Mouse (Mus musculus): ENCODE measurements at regions not wholly inside any gene's neighbourhood (a gene's known extent, or its start where the extent isn't known, plus 50 kb on each side); places are given as distances from the start of the nearest gene placed in this dataset.

- DNase-seq = no peak
These were observed 579.7 kb downstream of the Plekhb2 start for GRCm38 (mm10) chr1:35429471-35429870.

DNA sequence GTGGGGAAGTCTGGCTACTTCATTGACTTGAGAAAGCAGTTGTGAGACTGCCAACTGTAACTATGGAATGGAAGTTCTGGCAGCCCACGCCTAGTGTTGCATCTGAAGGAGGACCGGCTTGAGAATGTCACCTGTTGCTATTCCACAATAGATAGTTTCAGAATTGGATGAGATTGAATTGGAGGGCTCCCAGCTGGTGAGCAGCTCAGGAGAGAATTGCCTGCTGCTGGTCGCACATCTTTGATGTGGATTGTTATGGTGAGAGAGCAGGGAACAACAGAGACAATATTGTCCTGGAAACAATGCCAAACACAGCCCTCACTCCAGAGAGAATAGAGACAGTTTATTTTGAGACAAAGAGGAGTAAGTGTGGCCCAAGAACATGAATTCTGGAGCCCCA, 585.9 kb downstream of the Plekhb2 start:
- DNase-seq = no peak

- no peak for DNase-seq
These were observed 597.6 kb downstream of the Plekhb2 start for GRCm38 (mm10) chr1:35447345-35447744.

GRCm38 (mm10) chr1:35452441-35453107, 602.8 kb downstream of the Plekhb2 start:
- DNase-seq = no peak

DNA sequence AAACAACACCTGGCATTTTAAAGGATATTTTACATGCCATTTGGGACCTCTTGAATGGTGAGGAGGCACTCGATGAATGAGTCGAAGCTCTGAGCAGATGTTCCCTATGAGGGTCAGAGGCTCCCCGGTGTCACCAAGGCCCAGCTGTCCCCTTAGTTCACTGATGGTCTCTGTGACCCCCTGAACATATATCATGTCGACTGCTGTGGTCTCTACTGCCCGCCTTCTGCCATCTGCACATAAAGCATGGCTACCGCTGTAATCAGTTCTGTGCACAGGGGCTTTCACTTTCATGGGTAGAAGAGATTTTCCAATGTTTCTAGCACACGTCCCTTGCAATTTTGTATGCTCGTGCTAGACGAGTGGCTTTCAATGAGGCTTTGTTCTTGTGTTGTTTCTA, 607.8 kb downstream of the Plekhb2 start:
- no peak for DNase-seq

DNA sequence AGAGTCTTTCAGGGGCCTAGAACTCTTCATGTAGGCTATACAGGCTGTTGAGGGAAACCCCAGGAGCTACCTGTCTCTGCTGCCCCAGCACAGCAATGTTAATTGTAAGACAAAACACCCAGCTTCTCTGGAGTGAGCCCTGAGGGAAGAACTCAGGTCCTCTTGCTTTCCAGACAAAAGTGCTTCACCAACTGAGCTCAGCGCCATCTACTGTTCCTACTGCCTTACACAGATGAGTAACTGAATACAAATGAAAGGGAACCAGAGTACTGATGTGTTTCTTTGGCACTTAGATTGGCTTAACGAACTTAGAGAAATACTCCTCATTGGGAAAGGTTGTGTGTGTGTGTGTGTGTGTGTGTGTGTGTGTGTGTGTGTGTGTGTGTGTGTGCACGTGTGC, 603.1 kb upstream of the Hs6st1 start:
- no peak for DNase-seq

DNA sequence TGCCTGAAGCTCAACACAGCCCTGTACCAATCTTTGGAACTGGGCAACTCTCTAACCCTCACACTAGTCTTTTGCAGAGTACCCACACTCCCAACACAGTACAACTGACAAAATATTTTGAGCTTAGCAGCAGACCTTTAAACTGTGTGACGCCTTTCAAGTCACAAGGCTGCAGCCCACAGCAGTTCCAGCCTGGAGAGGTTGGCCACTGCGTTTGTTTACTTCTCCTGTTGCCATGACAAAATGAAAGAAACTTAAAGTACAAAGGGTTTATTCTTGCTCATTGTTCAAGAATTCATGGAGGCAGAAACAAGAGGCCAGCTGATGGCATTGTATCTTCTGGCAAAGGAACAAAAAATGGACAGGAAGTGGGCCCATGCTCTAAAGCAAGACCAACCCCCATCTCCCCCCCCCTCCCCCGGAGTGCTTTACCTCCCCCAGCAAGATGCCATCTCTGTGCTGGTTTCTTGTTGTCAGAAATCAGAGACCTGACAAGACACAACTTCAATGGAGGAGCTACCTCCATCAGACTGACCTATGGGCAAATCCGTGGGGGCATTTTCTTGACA, 598.9 kb upstream of the Hs6st1 start:
- no peak for DNase-seq

DNA sequence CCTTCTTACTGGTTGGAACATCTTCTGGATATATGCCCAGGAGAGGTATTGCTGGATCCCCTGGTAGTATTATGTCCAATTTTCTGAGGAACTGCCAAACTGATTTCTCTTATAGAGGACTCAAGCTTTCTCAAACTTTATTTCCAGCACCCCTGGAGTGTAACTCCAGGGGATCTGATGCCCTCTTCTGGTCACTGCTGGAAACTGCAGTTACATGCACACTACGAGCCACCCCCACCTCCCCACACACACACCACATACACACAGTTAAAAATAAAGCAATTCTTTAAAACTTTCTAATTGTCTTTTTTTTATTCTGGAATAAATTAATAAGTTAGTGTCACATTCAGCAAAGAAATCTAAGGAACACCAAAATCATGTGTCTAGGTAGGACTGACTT, 589.9 kb upstream of the Hs6st1 start:
- DNase-seq = no peak

DNA sequence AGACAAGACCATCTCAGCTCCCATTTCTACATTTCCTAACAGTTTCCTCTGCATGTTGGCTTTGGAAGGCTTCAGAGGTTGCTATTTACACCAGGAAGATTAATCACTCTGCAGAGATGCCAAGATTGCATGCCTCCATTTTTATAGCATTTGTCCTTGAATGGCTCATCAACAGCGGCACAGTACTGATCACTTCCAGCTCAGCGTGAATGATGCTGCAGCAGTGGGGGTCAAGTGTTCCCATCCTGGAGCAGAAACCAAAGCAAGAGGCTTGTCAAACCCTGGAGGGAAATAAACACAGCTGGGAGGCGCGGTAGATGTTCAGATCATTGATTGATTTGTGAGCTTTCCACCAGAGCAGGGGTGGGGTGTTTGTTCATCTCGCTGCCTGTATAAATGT, 572.2 kb upstream of the Hs6st1 start:
- DNase-seq = no peak

DNA sequence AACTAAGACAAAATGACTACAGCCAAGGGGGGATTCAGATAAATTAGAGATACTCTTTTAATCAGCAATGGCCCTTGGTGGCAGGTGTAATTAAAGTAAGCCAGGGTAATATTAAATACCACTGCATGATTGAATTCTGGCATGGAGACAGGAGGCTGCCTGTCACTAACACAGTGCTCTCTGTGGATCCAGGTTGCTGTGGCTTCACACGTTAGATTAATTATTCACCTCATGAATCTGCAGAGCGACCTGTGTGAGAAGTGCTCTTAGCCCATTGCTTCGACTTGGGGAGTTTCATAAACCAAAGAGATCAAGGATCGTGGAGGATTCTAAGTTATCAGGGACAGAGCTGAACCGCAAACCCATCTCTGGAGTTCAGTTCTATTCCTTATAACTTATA, 545.2 kb upstream of the Hs6st1 start:
- no peak for DNase-seq

GRCm38 (mm10) chr1:35523790-35524362, 544.3 kb upstream of the Hs6st1 start:
- no peak for DNase-seq

GRCm38 (mm10) chr1:35524788-35525187, 543.4 kb upstream of the Hs6st1 start:
- DNase-seq = peak; percentile 7

DNA sequence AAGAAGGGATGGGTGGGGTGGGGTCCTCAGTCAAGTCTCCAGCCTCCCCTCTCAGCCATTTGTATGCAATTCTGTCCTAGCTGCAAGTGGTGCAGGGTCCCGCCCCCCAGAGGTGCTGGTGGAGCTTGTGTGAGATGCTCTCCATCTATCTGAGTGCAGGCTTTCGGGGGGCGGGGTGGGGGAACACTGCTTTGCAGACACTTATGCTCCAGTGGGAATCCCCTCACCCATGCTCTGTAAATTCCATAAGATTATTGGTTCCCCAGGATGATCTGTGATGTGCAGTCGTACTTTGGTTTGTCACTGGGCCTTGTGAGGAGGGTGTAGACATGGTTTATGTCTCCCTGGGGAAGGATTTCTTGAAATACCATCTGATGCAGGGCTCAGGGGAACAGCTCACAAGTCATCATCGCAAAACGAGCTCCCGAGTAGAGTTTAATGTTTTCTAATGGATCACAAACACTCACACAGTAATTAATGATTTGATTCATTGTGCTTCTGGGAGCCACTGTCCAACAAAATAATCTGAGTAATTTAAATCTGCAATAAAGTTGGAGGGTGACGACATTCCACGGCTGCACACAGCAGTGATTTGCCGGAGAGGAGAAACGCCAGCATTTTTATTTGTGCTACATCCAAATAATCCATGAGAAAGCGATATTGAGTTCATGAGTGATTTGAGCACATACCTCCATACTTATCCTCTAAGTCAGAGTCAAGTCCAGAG, 540.3 kb upstream of the Hs6st1 start:
- no peak for DNase-seq

- no peak for DNase-seq
These were observed 532.7 kb upstream of the Hs6st1 start for GRCm38 (mm10) chr1:35535470-35535869.

GRCm38 (mm10) chr1:35536276-35536675, 531.9 kb upstream of the Hs6st1 start:
- DNase-seq = no peak

- no peak for DNase-seq
These were observed 519.4 kb upstream of the Hs6st1 start for GRCm38 (mm10) chr1:35548845-35549244.

- no peak for DNase-seq
These were observed 516.7 kb upstream of the Hs6st1 start for GRCm38 (mm10) chr1:35551503-35551902.

- peak; percentile 27 for DNase-seq
These were observed 505.4 kb upstream of the Hs6st1 start for GRCm38 (mm10) chr1:35562786-35563185.

GRCm38 (mm10) chr1:35575203-35575602, 493.0 kb upstream of the Hs6st1 start:
- no peak for DNase-seq

DNA sequence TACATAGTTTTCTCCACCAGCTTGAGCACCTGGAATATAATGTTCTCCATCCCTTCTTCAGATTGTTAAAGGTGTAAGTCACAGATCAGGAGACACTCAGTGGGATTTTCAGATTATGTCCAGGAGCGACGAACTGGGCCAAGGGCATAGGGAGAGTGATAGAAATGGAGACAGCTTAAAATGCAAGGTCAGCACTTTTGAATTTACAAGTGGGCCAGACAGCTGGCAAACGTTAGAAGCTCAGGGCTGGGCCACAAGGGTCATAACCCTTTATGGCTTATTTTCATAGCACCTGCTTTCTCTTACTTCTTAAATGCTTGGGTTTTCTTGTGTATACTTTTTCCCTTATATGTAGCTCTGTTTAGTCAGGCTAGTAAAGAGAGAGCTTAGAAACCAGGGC, 488.8 kb upstream of the Hs6st1 start:
- no peak for DNase-seq

DNA sequence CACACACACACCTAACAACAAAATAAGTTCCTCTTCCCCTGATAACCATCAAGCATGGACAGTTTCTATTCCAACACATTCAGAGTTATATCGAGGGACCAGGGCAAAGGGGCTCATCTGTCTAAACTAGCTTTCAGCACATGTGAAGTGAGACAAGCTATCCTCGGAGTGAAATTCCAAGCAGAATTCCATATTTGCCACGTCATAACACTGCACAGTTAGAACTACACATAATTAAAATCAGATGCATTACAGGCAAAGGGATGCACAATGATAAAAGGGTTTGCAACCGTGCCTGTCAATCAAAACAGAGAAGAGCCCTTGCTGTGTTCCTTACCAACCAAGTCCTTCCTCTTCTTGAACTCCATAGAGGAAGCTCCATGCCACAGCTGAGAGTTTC, 488.2 kb upstream of the Hs6st1 start:
- DNase-seq = no peak

DNA sequence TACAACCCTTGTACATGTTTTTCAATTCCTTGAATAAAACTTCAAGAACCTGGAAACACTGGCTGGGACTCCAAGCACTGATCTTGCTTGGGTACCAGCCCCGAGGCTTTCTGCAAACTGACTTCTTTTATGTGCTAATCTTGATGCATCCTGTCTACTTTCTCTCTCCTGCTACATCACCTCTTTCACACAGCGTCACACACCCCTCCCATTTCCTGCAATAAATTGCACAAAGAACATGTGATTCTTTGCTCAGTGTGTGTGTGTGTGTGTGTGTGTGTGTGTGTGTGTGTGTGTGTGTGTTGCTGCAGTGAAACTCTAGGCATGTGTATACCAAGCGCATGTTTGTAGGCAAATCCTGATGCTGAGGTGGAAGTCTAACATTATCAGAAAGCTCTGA, 487.7 kb upstream of the Hs6st1 start:
- no peak for DNase-seq

DNA sequence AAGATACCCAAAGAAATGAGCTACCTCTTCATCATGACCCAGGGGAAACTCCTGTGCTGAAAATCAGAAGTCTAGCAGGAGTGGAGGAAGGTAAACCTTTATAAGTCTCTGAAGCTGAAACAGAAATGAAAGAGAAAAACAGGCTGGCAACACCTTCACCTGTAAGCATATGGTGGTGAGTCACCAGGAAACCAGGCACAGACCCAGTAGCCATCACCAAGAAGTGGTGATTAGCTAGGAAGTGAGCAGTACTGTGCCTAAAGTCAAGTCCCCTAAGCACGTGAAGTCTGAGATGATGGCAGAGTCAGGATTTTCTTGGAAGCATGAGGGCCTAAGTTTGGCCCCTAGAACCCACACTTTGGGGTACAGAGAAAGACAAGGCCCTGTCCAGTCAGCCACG, 480.3 kb upstream of the Hs6st1 start:
- DNase-seq = peak; percentile 35

DNA sequence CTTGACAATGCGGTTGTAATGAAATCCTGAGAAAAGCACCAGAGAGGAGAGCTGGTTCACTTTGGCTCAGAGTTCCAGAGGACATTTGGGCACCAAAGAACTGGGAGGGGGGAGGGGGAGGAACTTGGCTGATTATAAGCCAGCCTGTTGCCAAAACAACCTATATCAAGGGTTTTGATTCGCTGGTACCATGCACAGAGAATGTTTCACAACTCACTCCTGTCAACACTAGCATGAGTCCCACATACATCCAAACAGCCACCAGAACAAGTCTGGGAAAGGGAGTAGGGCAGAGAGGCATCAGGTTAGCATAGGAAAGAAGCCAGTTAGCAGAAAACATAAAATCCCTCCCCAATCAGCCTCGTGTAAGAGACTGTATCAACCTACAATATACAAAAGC, 479.3 kb upstream of the Hs6st1 start:
- no peak for DNase-seq

Data from cerebellum, adult 9-11 months (tissue).